Mouse (Mus musculus): ENCODE data around the gene Dlk1. TPM values are rescaled to one million over a fixed set of nuclear protein-coding genes. Genes with fewer than 3 reads are reported as not detected.

The Dlk1 gene
- polyA plus RNA-seq (2016; fragmentation: Nextera tagmentation; extraction: Ambion mirVana): 143 and 148 TPM in 2 replicates

DNA sequence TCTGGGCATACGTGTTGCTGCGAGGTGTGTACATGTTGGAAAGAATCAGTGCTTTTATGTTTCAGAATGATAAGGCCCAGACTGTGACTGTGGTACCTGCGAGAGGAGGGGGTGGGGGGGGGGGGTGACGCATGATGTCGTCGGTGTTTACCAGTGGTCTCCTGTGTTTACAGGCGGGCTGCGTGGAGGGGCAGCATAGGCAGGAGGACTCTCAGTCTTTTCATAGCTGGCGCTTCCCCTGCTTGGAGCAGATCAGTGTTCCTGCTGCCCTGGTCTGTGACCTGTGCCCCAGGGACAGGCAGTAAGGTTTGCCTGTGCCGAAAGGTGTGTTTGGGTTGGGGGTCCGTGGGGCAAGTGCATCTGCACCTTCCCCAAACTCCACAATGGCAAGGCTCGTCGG, at the start of gene Dlk1:
Dlk1 (plus strand) TSS at position 232 of the 400 bp plus-strand sequence.
- H3K36me3 ChIP-seq (replicated peaks): no peaks in the 10 kb centered on the region
- peak within 1 kb of the TSS; percentile 75 for H3K9ac ChIP-seq
- peak within 1 kb of the TSS; percentile 87 for H3K4me2 ChIP-seq
- H3K4me1 ChIP-seq: peaks cover 80% of the 10 kb centered on the region
- 12% methylated on average over 13 of the region's 13 CpGs for WGBS
- peak within 1 kb of the TSS; percentile 76 for H3K27ac ChIP-seq
- ATAC-seq (ENCODE audit: low FRiP score): peak; percentile 10; the same call in 1 of the 2 replicates
- peak within 1 kb of the TSS; percentile 54 for H3K4me3 ChIP-seq (replicated peaks)
- peaks cover 79% of the 10 kb centered on the region for H3K27me3 ChIP-seq
- H3K9me3 ChIP-seq: no peaks in the 10 kb centered on the region

DNA sequence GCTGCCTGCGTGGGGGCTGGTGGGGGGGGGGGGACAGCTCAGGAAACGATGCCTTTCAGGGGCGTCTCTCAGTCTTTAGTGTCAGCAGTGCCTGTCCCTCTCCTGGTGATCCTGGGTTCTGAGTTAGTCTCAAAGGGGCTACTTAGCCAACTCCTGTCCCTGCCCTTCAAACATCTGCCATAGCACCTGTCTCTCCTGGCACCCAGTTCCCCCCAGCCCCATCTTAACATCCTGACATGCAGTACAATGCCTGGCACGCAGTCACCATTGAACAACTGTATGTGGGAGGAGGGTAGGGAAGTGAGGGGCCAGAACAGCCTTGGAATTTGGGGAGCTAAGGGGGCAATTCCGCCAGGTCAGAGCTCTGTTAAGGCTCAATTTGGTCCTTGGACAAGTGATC, 49.7 kb upstream of the Dlk1 start:
- H3K4me2 ChIP-seq: no peak overlapping the region

DNA sequence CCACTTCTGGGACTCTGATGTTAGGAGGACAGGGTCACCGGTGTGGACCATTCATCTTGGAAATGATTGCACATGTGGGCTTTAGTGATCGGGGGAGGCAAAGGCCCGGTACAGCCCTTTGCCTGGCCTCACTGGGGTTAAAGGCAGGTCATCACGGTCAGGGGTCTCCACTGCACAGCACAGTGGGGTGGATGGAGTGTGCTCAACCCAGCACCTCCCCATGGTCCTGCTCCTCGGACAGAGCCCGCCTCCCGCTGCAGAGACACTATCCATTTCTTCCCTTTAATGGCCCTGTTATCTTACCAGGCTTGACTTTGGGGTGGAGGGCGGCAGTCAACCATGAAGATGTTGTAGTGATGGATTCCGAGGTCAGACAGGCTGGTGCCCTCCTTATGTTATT, 48.9 kb upstream of the Dlk1 start:
- H3K4me2 ChIP-seq: no peak overlapping the region
- no peak overlapping the region for H3K4me3 ChIP-seq (replicated peaks)
- no peaks in the 10 kb centered on the region for H3K36me3 ChIP-seq (replicated peaks)
- H3K27me3 ChIP-seq: no peaks in the 10 kb centered on the region
- no peaks in the 10 kb centered on the region for H3K9me3 ChIP-seq
- 82% methylated on average over 9 of the region's 9 CpGs for WGBS
- H3K9ac ChIP-seq: no peak overlapping the region
- H3K27ac ChIP-seq: no peak overlapping the region
- no peak for ATAC-seq (ENCODE audit: low FRiP score)
- peaks cover 32% of the 10 kb centered on the region for H3K4me1 ChIP-seq

More for the DNA sequence above, 49.7 kb upstream of the Dlk1 start:
- Histone ChIP-seq H3K9me3 (no peaks in the 10 kb centered on the region), H3K9ac (no peak overlapping the region), H3K4me1 (peaks cover 31% of the 10 kb centered on the region), H3K36me3 (replicated peaks) (no peaks in the 10 kb centered on the region), H3K4me3 (replicated peaks) (no peak overlapping the region), H3K27me3 (peaks cover under 1% of the 10 kb centered on the region; the same call in 1 of the 2 replicates), H3K27ac (no peak overlapping the region)
- WGBS: 62% methylated on average over 5 of the region's 5 CpGs
- ATAC-seq (ENCODE audit: low FRiP score): no peak

DNA sequence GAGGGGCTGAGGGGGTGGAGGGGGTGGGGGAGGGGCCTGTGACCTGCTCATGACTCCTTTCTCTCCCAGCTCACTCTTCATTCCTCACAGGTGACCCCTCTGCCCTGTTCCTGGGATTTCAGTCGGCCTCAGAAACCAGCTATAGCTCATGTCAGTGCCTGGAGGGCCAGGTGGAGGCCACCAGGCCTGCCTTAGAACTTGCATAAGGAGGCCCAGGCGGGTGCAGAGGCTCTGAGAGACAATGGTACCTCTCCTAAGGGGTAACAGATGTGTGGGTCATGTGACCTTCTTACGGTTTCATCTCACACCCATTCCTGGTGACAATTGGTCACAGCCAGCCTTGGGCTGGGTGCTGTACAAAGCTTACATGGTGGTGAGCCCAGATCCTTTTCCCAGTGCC, 46.6 kb upstream of the Dlk1 start:
- Histone ChIP-seq H3K36me3 (replicated peaks) (no peaks in the 10 kb centered on the region), H3K27me3 (no peaks in the 10 kb centered on the region), H3K4me1 (peaks cover 43% of the 10 kb centered on the region), H3K27ac (no peak overlapping the region), H3K4me2 (no peak overlapping the region), H3K4me3 (replicated peaks) (no peak overlapping the region), H3K9me3 (no peaks in the 10 kb centered on the region), H3K9ac (no peak overlapping the region)
- ATAC-seq (ENCODE audit: low FRiP score): no peak
- 43% methylated on average over 3 of the region's 3 CpGs for WGBS

DNA sequence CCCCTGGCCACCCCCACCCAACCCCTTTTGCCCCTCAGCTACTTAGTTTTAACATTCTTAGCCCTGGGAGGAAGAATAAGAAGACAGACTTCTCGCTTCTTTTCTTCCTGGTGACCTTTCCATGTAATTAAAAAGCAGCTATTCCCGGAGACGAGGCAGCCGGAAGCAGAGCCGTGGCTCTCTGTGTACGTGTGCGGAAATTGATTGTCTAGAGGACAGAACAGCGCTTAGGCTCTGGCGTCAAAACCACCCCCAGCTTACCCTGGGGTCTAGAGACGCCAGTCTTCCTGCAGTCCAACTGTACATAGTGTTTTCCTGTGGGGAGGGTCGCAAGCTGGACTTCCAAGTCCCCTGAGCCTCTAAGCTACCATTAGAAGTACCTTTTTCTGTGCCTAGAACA, 41.9 kb upstream of the Dlk1 start:
- ATAC-seq (ENCODE audit: low FRiP score): no peak
- Histone ChIP-seq H3K27me3 (no peaks in the 10 kb centered on the region), H3K36me3 (replicated peaks) (no peaks in the 10 kb centered on the region), H3K27ac (peak overlapping the region; percentile 69), H3K4me2 (no peak overlapping the region), H3K9me3 (no peaks in the 10 kb centered on the region), H3K9ac (no peak overlapping the region), H3K4me1 (peaks cover 50% of the 10 kb centered on the region), H3K4me3 (replicated peaks) (no peak overlapping the region)
- 38% methylated on average over 11 of the region's 11 CpGs for WGBS

DNA sequence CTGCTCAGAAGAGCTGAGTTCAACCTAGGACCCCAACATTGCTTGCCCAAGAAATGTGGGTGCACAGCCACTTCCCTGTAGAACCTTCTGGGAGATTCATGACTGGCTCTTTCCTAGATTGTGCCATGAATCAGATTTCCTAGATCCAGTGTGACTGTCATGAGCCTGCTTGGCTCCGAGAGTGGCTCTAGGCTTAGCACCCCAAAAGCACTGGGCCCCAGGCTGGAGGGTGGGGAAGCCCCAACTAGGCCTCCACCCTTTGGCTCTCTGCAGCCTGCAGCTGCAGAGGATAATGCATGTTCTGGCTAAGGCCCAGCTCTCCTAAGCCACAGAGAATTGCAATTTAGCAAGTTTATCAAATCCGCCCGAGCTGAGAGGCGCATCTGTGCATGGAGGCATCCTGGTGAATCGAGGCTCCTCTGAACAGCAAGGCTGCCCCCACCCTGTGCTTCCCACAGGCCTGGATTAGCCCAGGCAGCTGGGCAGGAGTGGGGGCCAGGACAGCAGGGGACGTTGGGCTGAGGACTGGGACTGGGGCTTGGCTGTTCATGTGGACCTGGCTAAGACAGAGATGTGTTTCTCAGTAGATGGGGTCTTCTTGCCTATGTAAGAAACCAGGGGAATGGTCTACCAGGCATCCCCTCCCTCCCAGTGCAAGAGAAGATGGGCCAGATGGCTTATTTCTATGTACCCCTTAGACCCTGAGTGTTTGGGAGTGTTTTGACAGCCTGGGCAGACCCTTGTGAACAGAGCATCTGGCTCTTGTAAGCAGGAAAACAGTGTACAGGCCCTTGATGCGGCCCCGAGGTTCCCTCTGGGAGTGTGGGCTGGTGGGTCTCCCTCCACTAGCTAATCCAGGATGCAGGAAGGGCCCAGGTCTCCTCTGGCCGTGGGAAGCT, 41.2 kb upstream of the Dlk1 start:
- 53% methylated on average over 9 of the region's 9 CpGs for WGBS
- H3K9me3 ChIP-seq: no peaks in the 10 kb centered on the region
- peak overlapping the region; percentile 69 for H3K27ac ChIP-seq
- no peaks in the 10 kb centered on the region for H3K27me3 ChIP-seq
- no peak overlapping the region for H3K9ac ChIP-seq
- H3K36me3 ChIP-seq (replicated peaks): no peaks in the 10 kb centered on the region
- peaks cover 45% of the 10 kb centered on the region for H3K4me1 ChIP-seq
- no peak overlapping the region for H3K4me3 ChIP-seq (replicated peaks)
- H3K4me2 ChIP-seq: no peak overlapping the region
- peak; percentile 55; the same call in 1 of the 2 replicates for ATAC-seq (ENCODE audit: low FRiP score)

DNA sequence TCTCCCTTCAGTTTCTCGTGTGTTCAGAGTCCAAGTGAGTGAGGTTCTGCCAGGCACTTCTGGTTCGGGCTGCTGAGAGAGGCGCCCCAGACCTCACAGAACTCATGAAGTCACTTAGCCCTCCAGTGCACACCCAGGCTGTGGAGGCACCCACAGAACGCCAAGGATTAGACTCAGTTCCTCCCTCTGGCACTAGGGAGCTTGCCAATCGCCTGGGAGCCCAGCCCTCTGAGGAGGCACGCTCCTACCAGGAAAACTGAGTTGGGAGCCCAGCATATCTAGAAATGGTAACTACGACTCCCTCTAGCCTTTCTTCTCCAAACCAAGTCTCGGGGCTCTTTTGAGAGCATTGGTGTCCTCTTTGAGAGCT, 40.6 kb upstream of the Dlk1 start:
- Histone ChIP-seq H3K27ac (peak overlapping the region; percentile 69), H3K4me1 (peaks cover 49% of the 10 kb centered on the region)

DNA sequence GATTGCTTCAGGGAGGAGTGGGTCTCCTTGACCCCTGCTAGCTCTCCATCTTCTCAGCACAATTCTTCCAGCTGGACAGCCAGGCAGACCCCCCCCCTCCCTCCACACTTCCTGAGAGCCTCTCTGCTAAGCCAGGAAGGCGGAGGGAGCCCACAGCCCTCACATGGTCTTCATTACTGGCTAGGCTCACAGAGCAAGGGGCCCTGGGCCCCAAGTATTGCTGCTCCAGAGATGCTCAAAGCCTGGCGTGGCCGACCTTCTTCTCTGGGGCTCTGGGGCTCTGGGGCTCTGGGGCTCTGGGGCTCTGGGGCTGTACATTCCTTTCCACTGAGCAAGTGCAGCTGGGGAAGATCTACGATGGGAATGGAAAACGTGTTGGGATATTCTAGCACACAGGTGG, 39.9 kb upstream of the Dlk1 start:
- Histone ChIP-seq H3K27me3 (no peaks in the 10 kb centered on the region), H3K36me3 (replicated peaks) (no peaks in the 10 kb centered on the region), H3K9ac (no peak overlapping the region), H3K4me2 (no peak overlapping the region), H3K4me1 (peaks cover 53% of the 10 kb centered on the region), H3K4me3 (replicated peaks) (no peak overlapping the region), H3K9me3 (no peaks in the 10 kb centered on the region), H3K27ac (no peak overlapping the region)
- WGBS: 78% methylated on average over 5 of the region's 5 CpGs
- ATAC-seq (ENCODE audit: low FRiP score): no peak

More for the DNA sequence above, 40.6 kb upstream of the Dlk1 start:
- H3K9me3 ChIP-seq: no peaks in the 10 kb centered on the region
- H3K4me3 ChIP-seq (replicated peaks): no peak overlapping the region
- H3K9ac ChIP-seq: no peak overlapping the region
- no peak for ATAC-seq (ENCODE audit: low FRiP score)
- WGBS: 73% methylated on average over 8 of the region's 8 CpGs
- no peaks in the 10 kb centered on the region for H3K36me3 ChIP-seq (replicated peaks)
- no peaks in the 10 kb centered on the region for H3K27me3 ChIP-seq
- H3K4me2 ChIP-seq: no peak overlapping the region

DNA sequence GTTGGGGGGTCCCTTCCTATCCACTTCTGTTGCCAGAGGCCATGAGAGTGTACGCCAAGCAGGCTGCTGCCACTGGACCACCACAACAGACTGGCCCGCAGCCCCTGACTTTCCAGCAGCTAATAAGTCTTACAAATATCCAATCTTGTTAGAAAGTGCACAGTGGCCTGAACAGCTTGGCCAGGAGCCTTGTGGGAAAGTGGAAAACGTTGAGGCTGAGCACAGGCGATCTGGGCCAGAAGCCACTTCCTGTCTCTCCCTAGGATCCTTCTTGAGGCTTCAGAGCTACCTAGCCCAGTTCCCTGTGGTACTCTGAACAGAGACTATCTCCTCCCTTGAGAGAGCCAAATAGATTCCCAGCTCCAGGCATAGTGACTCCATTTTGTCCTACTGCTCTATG, 39.3 kb upstream of the Dlk1 start:
- H3K4me1 ChIP-seq: peaks cover 59% of the 10 kb centered on the region
- no peak overlapping the region for H3K9ac ChIP-seq

DNA sequence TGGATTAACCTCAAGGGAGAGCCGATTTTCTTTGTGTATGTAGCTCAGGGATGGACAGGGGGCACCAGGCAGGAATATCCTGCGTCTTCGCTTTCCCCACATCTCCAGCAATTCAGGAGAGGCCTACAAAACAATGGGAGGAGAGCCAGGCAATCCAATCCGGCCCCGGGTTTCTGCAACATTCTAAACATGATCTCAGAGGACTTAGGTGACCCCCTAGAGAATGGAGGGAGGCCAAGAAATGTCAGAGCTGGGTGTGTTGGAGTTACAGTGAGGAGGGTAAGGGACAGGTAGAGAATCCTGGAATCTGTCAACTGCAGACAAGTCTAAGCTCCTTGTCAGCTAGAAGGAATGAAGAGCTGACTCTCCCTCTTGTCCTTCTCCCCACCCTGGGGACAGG, 35.9 kb upstream of the Dlk1 start:
- no peaks in the 10 kb centered on the region for H3K27me3 ChIP-seq
- no peaks in the 10 kb centered on the region for H3K9me3 ChIP-seq
- 92% methylated on average over 5 of the region's 5 CpGs for WGBS
- H3K4me1 ChIP-seq: peaks cover 32% of the 10 kb centered on the region
- H3K4me3 ChIP-seq (replicated peaks): no peak overlapping the region
- no peak for ATAC-seq (ENCODE audit: low FRiP score)
- no peak overlapping the region for H3K9ac ChIP-seq
- H3K4me2 ChIP-seq: no peak overlapping the region
- H3K36me3 ChIP-seq (replicated peaks): no peaks in the 10 kb centered on the region
- H3K27ac ChIP-seq: no peak overlapping the region

More for the DNA sequence above, 39.3 kb upstream of the Dlk1 start:
- no peak for ATAC-seq (ENCODE audit: low FRiP score)
- Histone ChIP-seq H3K9me3 (no peaks in the 10 kb centered on the region), H3K27ac (peak overlapping the region; percentile 21; the same call in 1 of the 2 replicates), H3K27me3 (no peaks in the 10 kb centered on the region), H3K36me3 (replicated peaks) (no peaks in the 10 kb centered on the region), H3K4me2 (no peak overlapping the region), H3K4me3 (replicated peaks) (no peak overlapping the region)
- WGBS: 89% methylated on average over 4 of the region's 4 CpGs

DNA sequence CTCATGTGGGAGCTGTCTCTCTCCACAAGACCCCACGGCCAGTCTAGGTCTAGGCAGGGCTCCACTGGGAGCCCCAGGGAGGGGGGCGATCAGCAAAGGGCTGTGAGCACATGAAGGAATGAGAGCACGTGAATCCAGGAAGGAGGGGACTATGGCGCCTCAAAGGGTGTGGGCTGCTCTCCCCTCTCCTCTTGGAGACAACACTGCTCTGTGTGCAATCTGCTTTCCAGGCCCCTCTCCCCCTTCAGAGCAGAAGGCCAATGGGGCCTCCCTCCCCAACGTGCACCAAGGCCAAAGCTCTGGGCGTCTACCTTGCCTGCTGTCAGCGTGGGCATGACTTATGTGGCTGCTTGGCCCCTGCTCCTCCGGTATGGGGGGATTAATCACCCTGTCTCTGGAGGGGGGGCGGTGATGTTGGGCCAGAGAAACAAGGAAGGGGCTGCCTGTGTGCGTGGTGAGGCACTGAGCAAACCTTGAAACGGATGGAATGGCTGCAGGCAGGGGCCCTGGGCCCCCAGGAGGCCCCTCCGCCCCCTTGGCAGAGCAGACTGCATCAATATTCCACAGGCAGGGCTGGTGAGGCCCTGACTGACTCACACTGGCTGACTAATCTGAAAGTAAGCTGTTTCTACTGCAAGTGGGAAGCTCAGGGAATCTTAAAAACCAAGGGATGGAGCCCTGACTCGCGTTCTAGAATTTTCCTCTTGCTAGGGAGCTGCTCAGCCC, 35.0 kb upstream of the Dlk1 start:
- 57% methylated on average over 14 of the region's 14 CpGs for WGBS
- Histone ChIP-seq H3K36me3 (replicated peaks) (no peaks in the 10 kb centered on the region), H3K9me3 (no peaks in the 10 kb centered on the region), H3K27ac (no peak overlapping the region; the same call in 1 of the 2 replicates), H3K4me2 (no peak overlapping the region), H3K4me3 (replicated peaks) (no peak overlapping the region), H3K9ac (no peak overlapping the region), H3K4me1 (peaks cover 23% of the 10 kb centered on the region), H3K27me3 (no peaks in the 10 kb centered on the region)
- ATAC-seq (ENCODE audit: low FRiP score): peak; percentile 68; the same call in 1 of the 2 replicates

DNA sequence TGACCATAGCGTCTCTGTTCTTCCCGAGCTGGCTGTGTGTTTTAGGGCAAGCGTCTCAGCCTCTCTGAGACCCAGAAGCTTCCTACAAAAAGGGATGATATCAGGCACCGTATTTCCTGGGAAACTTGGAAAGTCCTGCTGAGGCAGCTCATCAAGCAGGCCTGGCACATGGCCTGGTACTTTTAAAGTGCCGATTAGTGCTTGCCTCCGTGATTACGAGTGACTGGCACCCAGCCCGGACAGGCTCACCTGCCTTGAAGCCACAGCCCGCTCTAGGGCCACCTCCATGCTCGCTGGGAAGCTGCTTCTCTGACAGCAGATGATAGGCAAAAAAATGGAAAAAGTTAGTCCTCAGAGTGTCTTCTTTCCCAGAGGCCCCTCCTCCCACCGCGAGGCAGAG, 32.6 kb upstream of the Dlk1 start:
- Histone ChIP-seq H3K27ac (no peak overlapping the region), H3K4me1 (peaks cover 27% of the 10 kb centered on the region), H3K9ac (no peak overlapping the region), H3K27me3 (peaks cover 12% of the 10 kb centered on the region; the same call in 1 of the 2 replicates), H3K4me3 (replicated peaks) (no peak overlapping the region), H3K4me2 (no peak overlapping the region), H3K36me3 (replicated peaks) (no peaks in the 10 kb centered on the region), H3K9me3 (no peaks in the 10 kb centered on the region)
- WGBS: 86% methylated on average over 12 of the region's 12 CpGs
- no peak for ATAC-seq (ENCODE audit: low FRiP score)

All from forebrain, embryonic 12.5 days (tissue).